Mouse (Mus musculus) lung, postnatal 0 days (tissue): ENCODE measurements around the gene Etv5. TPM values are rescaled to one million over a fixed set of nuclear protein-coding genes. Genes with fewer than 3 reads are reported as not detected.

ENCODE experiments used
- ATAC-seq: fragments of 200-750 bp; cut with Nextera tagmentation; 2 replicates; pipeline ENCODE4 v1.8.0; 2017; ENCODE audit warnings: moderate library complexity
- DNase-seq: peaks from one replicate; pipeline ENCODE4 v3.0.0-alpha.2; 2016; ENCODE audit warnings: low spot score
- H3K27ac ChIP-seq: fragments of 300-500 bp; sonication (generic); 2 replicates; pipeline ENCODE4 v1.5.1; 2014; ENCODE audit warnings: antibody characterized with exemption, mild to moderate bottlenecking, low read length, mixed read lengths
- H3K27me3 ChIP-seq: fragments of 300-500 bp; sonication (generic); replicated peaks from 2 replicates; pipeline ENCODE4 v1.6.1; 2014; ENCODE audit warnings: low read length, mixed read lengths; ENCODE audit not compliant: insufficient read depth
- H3K36me3 ChIP-seq: fragments of 300-500 bp; sonication (generic); 2 replicates; pipeline ENCODE4 v1.6.1; 2014; ENCODE audit warnings: low read length, mixed read lengths; ENCODE audit not compliant: insufficient read depth
- H3K4me1 ChIP-seq: fragments of 300-500 bp; sonication (generic); 2 replicates; pipeline ENCODE4 v1.6.1; 2014; ENCODE audit warnings: antibody characterized with exemption, low read depth, low read length, mixed read lengths; ENCODE audit not compliant: insufficient read depth
- H3K4me2 ChIP-seq: fragments of 300-500 bp; sonication (generic); replicated peaks from 2 replicates; pipeline ENCODE4 v1.6.1; 2014; ENCODE audit warnings: low read depth, mild to moderate bottlenecking, low read length, moderate library complexity, mixed read lengths
- H3K4me3 ChIP-seq: fragments of 300-500 bp; sonication (generic); 2 replicates; pipeline ENCODE4 v1.5.1; 2014; ENCODE audit warnings: low read depth, low read length
- H3K9ac ChIP-seq: fragments of 300-500 bp; sonication (generic); replicated peaks from 2 replicates; pipeline ENCODE4 v1.6.1; 2014; ENCODE audit warnings: low read depth, mild to moderate bottlenecking
- H3K9me3 ChIP-seq: fragments of 300-500 bp; sonication (generic); 2 replicates; pipeline ENCODE4 v1.6.1; 2016; ENCODE audit warnings: low read length, mixed read lengths
- CTCF ChIP-seq: IDR thresholded peaks from 2 replicates; pipeline ENCODE4 v1.5.1; 2016; ENCODE audit warnings: antibody characterized with exemption, mild to moderate bottlenecking
- EP300 ChIP-seq: IDR thresholded peaks from 2 replicates; pipeline ENCODE4 v1.6.1; 2016; ENCODE audit warnings: antibody characterized with exemption, mild to moderate bottlenecking, control low read depth
- WGBS: fragments of 180-500 bp; shearing (Covaris S2); extraction: QIAGEN DNeasy Blood & Tissue Kit; methylation state at CpG from one replicate; pipeline ENCODE4 v1.1.7; 2014; 5-methylcytosine and 5-hydroxymethylcytosine counted together
- polyA plus RNA-seq: library from polyadenylated mRNA; unstranded; fragments of >200 nt; fragmentation: Nextera tagmentation; extraction: Ambion mirVana; gene quantifications from 2 replicates; pipeline ENCODE4 v1.2.1, GENCODE M21; 2015

The Etv5 gene
- 76.7 and 78.5 TPM in 2 replicates for polyA plus RNA-seq

DNA sequence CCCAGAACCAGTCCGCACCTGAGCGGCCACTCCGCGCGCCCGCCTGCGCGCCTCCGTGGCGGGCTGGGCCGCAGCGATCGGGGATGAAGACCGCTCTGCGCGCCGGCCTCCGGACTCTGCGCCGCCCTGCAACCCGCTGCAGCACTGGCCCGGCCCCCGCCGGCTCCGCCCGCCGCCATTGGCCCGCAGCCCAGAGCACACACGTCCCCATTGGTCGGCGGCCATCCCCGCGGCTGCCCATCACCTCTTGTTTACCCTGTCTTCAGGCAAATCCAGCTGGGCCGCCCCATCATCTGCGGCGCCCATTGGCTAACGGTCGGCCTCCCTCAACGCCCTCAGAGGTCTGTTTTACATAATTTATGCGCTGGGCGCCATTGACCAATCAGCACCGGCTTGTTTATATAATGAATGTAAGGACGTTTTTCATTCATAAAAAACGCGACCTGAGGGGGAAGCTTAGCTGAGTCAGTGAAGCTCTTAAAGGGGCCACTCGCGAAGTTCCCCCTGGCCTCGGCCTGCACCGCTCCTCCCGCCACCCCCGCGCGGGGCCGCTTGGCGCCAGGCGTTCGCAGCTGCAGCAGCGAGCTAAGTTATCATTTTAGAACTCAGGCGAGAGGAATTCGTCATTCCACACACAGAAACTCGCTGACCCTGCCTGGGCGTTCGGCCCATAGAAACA, at the start of gene Etv5:
Gene Etv5 (minus strand): TSS at position 221 of the 679 bp plus-strand sequence.
- no peaks in the 10 kb centered on the region for H3K36me3 ChIP-seq
- H3K9me3 ChIP-seq: no peaks in the 10 kb centered on the region
- peak; percentile 96 for ATAC-seq
- H3K27ac ChIP-seq: peak within 1 kb of the TSS; percentile 83
- TF ChIP-seq EP300 (peak; percentile 67; the same call in 1 of the 2 replicates), CTCF (no peak)
- peak within 1 kb of the TSS; percentile 88 for H3K4me3 ChIP-seq
- 1% methylated on average over 47 of the region's 63 CpGs for WGBS
- peak within 1 kb of the TSS; percentile 71 for H3K9ac ChIP-seq
- peak; percentile 100 for DNase-seq
- peak within 1 kb of the TSS; percentile 97 for H3K4me2 ChIP-seq
- no peaks in the 10 kb centered on the region for H3K27me3 ChIP-seq
- peaks cover 9% of the 10 kb centered on the region; the same call in 1 of the 2 replicates for H3K4me1 ChIP-seq

DNA sequence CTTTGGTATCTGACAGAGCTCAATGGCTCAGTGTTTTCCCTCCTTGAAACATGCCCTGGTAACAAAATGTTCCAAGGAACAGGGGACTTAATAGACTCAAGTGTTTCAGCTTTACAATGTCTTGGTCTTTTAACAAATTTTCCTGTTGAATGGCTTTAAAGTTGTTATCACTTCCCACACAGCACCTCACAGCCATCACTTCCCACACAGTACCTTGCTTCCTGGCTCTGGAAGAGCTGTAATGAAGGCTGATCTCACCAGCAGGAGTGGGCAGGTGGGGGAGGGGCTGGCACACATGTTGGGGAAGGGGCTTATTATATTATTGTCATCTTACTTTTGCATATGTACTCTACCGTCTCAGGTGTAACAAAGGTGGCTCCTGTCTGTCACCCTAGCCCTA, 44.4 kb upstream of the Etv5 start:
- TF ChIP-seq EP300 (no peak), CTCF (no peak)
- no peak for ATAC-seq
- H3K9me3 ChIP-seq: no peaks in the 10 kb centered on the region

DNA sequence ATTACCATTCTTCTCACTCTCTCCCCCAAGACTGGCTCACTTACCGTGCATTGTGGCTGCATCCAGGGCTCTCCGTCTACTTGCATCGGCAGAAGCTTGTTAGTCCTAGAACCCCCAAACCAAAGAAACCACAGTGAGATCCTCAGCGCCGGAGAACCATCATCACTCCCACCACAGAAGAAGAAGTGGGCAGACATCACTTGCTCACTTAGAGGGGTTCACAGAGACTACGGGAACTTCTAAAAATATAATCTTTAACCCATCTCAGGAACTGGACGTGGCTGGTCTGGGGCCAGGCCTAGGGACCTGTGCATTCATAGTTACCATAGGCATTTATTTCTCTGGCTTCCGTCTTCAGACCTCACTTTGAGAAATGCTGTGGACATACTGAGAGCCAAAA, 39.8 kb upstream of the Etv5 start:
- H3K27me3 ChIP-seq: no peaks in the 10 kb centered on the region
- ATAC-seq: no peak
- H3K36me3 ChIP-seq: no peaks in the 10 kb centered on the region
- no peak overlapping the region for H3K27ac ChIP-seq
- H3K4me3 ChIP-seq: no peak overlapping the region
- no peaks in the 10 kb centered on the region for H3K4me1 ChIP-seq
- no peak overlapping the region for H3K4me2 ChIP-seq
- H3K9me3 ChIP-seq: no peaks in the 10 kb centered on the region
- 89% methylated on average over 8 of the region's 8 CpGs for WGBS
- TF ChIP-seq EP300 (no peak), CTCF (no peak)
- no peak overlapping the region for H3K9ac ChIP-seq
- no peak for DNase-seq

More for the DNA sequence above, 44.4 kb upstream of the Etv5 start:
- WGBS: 80% methylated on average over 1 of the region's 1 CpGs
- H3K4me2 ChIP-seq: no peak overlapping the region
- DNase-seq: no peak
- H3K27me3 ChIP-seq: no peaks in the 10 kb centered on the region
- H3K4me3 ChIP-seq: no peak overlapping the region
- no peak overlapping the region for H3K27ac ChIP-seq
- H3K4me1 ChIP-seq: 0 out of 2 replicates have a peak, but pooled peaks cover 3% of the 10 kb centered on the region
- no peaks in the 10 kb centered on the region for H3K36me3 ChIP-seq
- no peak overlapping the region for H3K9ac ChIP-seq

DNA sequence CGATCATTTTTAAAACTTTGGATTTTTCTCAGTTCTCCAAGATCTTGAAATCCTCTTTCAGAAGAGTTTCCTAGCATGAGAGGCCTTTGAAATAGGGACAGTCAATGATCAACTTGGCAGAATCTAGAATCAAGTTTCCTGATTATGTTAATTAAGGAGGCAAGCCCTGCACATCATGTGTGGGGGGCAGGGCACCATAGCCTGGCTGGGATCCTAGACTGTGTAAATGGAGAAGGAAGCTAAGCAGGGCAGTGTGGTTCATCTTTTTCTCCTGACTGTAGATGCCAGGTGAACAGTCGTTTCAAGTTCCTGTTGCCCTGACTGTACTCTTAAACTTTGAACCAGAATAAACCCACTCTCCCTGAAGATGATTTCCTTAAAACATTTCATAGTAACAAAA, 32.2 kb upstream of the Etv5 start:
- ATAC-seq (no peak), DNase-seq (no peak)
- Histone ChIP-seq H3K9me3 (no peaks in the 10 kb centered on the region), H3K9ac (no peak overlapping the region), H3K4me1 (no peaks in the 10 kb centered on the region), H3K4me3 (no peak overlapping the region), H3K27me3 (no peaks in the 10 kb centered on the region), H3K36me3 (no peaks in the 10 kb centered on the region), H3K27ac (no peak overlapping the region), H3K4me2 (no peak overlapping the region)
- TF ChIP-seq CTCF: no peak
- no peak for TF ChIP-seq EP300
- WGBS: 59% methylated on average over 2 of the region's 2 CpGs

DNA sequence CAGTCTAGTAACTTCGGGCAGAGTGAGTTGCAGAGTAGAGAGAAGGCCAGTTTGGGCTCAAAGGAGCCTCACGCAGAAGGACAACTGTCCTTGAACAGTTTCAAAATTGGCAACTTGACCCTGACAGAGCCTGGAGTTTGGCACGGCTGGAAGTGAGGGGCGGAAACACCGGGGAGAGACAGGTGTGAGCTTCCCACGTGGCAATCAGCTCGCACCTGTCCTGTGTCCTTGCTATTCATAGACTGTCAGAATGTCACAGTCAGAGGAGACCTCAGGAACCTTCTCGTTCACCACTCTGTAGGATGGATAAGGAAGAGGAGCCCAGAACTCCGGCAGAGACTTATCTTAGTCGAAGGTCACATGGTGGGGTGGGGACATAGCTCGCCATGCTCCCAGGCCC, 29.9 kb upstream of the Etv5 start:
- WGBS: 52% methylated on average over 11 of the region's 11 CpGs
- H3K9ac ChIP-seq: no peak overlapping the region
- no peak for DNase-seq

DNA sequence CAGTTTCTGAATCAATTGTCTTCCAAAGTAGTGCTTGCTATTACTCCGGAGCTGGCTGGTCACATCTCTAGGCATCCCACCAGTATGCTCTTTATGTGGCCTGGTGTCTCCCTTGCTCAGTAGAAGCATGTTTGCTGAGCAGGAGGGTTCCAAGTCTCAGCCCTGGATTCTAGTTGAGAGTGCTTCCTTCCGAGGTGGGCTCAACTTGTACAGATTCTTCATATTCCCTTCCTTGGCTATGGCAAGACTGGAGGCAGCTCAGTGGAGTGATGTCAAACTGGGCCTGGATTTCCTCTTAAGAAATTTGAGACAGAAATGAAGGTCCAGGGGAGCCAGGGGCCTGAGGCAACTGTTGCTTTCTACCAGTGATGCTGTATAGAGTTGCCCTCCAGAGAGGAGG, 27.6 kb upstream of the Etv5 start:
- TF ChIP-seq CTCF: no peak
- 69% methylated on average over 2 of the region's 2 CpGs for WGBS
- no peak overlapping the region for H3K4me2 ChIP-seq
- H3K27me3 ChIP-seq: no peaks in the 10 kb centered on the region
- no peak for ATAC-seq
- no peak overlapping the region for H3K4me3 ChIP-seq
- H3K27ac ChIP-seq: no peak overlapping the region
- no peak overlapping the region for H3K9ac ChIP-seq
- H3K9me3 ChIP-seq: no peaks in the 10 kb centered on the region
- no peaks in the 10 kb centered on the region for H3K36me3 ChIP-seq
- no peak for DNase-seq
- H3K4me1 ChIP-seq: no peaks in the 10 kb centered on the region

More for the DNA sequence above, 29.9 kb upstream of the Etv5 start:
- H3K9me3 ChIP-seq: no peaks in the 10 kb centered on the region
- no peaks in the 10 kb centered on the region for H3K27me3 ChIP-seq
- H3K4me1 ChIP-seq: no peaks in the 10 kb centered on the region
- TF ChIP-seq EP300 (no peak), CTCF (no peak)
- ATAC-seq: no peak
- H3K4me2 ChIP-seq: no peak overlapping the region
- no peaks in the 10 kb centered on the region for H3K36me3 ChIP-seq
- no peak overlapping the region for H3K4me3 ChIP-seq
- H3K27ac ChIP-seq: no peak overlapping the region
